Mouse (Mus musculus): ENCODE data around the gene Gclm.

GRCm38 (mm10) chr3:122307894-122308671 is 62.7 kb downstream of the Gclm start:
- no peak for TF ChIP-seq CTCF (conservative IDR thresholded peaks at IDR 0.05; ENCODE audit: insufficient read depth, insufficient read length, low read depth, low read length)
- TF ChIP-seq POLR2A (IDR thresholded peaks at IDR 0.05; ENCODE audit: low read depth, low read length), result no peak
